Mouse (Mus musculus): ENCODE measurements around the gene Arl5c. TPM values are rescaled to one million over a fixed set of nuclear protein-coding genes. Genes with fewer than 3 reads are reported as not detected.

The Arl5c gene
- polyA plus RNA-seq, 1 experiment from 2014 or later: 31.2 TPM

DNA sequence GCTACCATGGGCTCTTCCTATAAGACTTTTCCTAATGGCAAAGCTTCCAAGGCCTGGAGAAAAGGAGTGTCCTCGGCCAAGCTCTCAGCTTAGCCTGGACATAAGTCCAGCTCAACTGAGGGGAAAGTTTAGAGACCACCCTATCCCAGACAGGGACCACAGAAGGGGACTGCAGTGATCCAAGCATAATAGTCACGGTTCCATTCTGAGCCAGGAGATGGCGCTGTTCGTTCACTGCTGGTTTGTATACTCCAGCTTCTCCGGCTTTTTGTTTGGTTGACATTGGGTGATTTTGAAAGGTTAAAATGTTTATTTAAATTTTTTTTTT lies 35.4 kb upstream of the Arl5c start:
- peaks cover 23% of the 10 kb centered on the region for H3K36me3 ChIP-seq (ENCODE audit: control insufficient read depth, insufficient read depth, low read length)
- H3K9ac ChIP-seq (ENCODE audit: low read depth, low read length): no peak overlapping the region
- no peak overlapping the region for H3K27ac ChIP-seq (ENCODE audit: low read depth, low read length)
- H3K27me3 ChIP-seq (replicated peaks; ENCODE audit: control insufficient read depth, insufficient read depth, low read length): peaks cover 17% of the 10 kb centered on the region
- peaks cover 8% of the 10 kb centered on the region for H3K4me1 ChIP-seq (replicated peaks; ENCODE audit: control insufficient read depth, insufficient read depth, low read length)
- no peaks in the 10 kb centered on the region for H3K9me3 ChIP-seq (ENCODE audit: control insufficient read depth, low read length)
- DNase-seq (ENCODE audit: low spot score): peak; percentile 72
- H3K4me3 ChIP-seq (ENCODE audit: low read depth, low read length): no peak overlapping the region
- 16% methylated on average over 5 of the region's 5 CpGs for WGBS
- H3K4me2 ChIP-seq: no peak overlapping the region
- ATAC-seq (replicated peaks; ENCODE audit: low FRiP score): no peak; the same call in 1 of the 2 replicates

GRCm38 (mm10) chr11:98030701-98031442 lies 34.9 kb upstream of the Arl5c start:
- Histone ChIP-seq H3K27me3 (replicated peaks; ENCODE audit: control insufficient read depth, insufficient read depth, low read length) (peaks cover 11% of the 10 kb centered on the region), H3K4me2 (no peak overlapping the region), H3K9ac (ENCODE audit: low read depth, low read length) (no peak overlapping the region), H3K4me3 (ENCODE audit: low read depth, low read length) (no peak overlapping the region), H3K4me1 (replicated peaks; ENCODE audit: control insufficient read depth, insufficient read depth, low read length) (peaks cover 6% of the 10 kb centered on the region), H3K36me3 (ENCODE audit: control insufficient read depth, insufficient read depth, low read length) (peaks cover 23% of the 10 kb centered on the region), H3K9me3 (ENCODE audit: control insufficient read depth, low read length) (no peaks in the 10 kb centered on the region), H3K27ac (ENCODE audit: low read depth, low read length) (no peak overlapping the region)
- peak; percentile 18; the same call in 1 of the 2 replicates for ATAC-seq (replicated peaks; ENCODE audit: low FRiP score)
- no peak for DNase-seq (ENCODE audit: low spot score)
- 56% methylated on average over 5 of the region's 5 CpGs for WGBS

GRCm38 (mm10) chr11:98027785-98028184 lies 31.8 kb upstream of the Arl5c start:
- peak overlapping the region; percentile 93 for H3K27ac ChIP-seq (ENCODE audit: low read depth, low read length)

GRCm38 (mm10) chr11:98027297-98027688 lies 31.3 kb upstream of the Arl5c start:
- H3K4me3 ChIP-seq (ENCODE audit: low read depth, low read length): peak overlapping the region; percentile 99
- no peaks in the 10 kb centered on the region for H3K27me3 ChIP-seq (replicated peaks; ENCODE audit: control insufficient read depth, insufficient read depth, low read length)
- H3K9ac ChIP-seq (ENCODE audit: low read depth, low read length): peak overlapping the region; percentile 100
- no peaks in the 10 kb centered on the region for H3K9me3 ChIP-seq (ENCODE audit: control insufficient read depth, low read length)
- DNase-seq (ENCODE audit: low spot score) (no peak), ATAC-seq (replicated peaks; ENCODE audit: low FRiP score) (peak; percentile 9; the same call in 1 of the 2 replicates)
- WGBS: under 1% methylated on average over 18 of the region's 18 CpGs
- peaks cover 16% of the 10 kb centered on the region for H3K4me1 ChIP-seq (replicated peaks; ENCODE audit: control insufficient read depth, insufficient read depth, low read length)
- peak overlapping the region; percentile 84 for H3K4me2 ChIP-seq
- peak overlapping the region; percentile 93 for H3K27ac ChIP-seq (ENCODE audit: low read depth, low read length)
- H3K36me3 ChIP-seq (ENCODE audit: control insufficient read depth, insufficient read depth, low read length): peaks cover 23% of the 10 kb centered on the region

More at GRCm38 (mm10) chr11:98027785-98028184, 31.8 kb upstream of the Arl5c start:
- Histone ChIP-seq H3K9me3 (ENCODE audit: control insufficient read depth, low read length) (no peaks in the 10 kb centered on the region), H3K27me3 (replicated peaks; ENCODE audit: control insufficient read depth, insufficient read depth, low read length) (no peaks in the 10 kb centered on the region), H3K4me3 (ENCODE audit: low read depth, low read length) (peak overlapping the region; percentile 99), H3K36me3 (ENCODE audit: control insufficient read depth, insufficient read depth, low read length) (peaks cover 23% of the 10 kb centered on the region), H3K4me2 (peak overlapping the region; percentile 84), H3K9ac (ENCODE audit: low read depth, low read length) (peak overlapping the region; percentile 100), H3K4me1 (replicated peaks; ENCODE audit: control insufficient read depth, insufficient read depth, low read length) (peaks cover 16% of the 10 kb centered on the region)
- 13% methylated on average over 7 of the region's 7 CpGs for WGBS
- ATAC-seq (replicated peaks; ENCODE audit: low FRiP score) (no peak), DNase-seq (ENCODE audit: low spot score) (no peak)

DNA sequence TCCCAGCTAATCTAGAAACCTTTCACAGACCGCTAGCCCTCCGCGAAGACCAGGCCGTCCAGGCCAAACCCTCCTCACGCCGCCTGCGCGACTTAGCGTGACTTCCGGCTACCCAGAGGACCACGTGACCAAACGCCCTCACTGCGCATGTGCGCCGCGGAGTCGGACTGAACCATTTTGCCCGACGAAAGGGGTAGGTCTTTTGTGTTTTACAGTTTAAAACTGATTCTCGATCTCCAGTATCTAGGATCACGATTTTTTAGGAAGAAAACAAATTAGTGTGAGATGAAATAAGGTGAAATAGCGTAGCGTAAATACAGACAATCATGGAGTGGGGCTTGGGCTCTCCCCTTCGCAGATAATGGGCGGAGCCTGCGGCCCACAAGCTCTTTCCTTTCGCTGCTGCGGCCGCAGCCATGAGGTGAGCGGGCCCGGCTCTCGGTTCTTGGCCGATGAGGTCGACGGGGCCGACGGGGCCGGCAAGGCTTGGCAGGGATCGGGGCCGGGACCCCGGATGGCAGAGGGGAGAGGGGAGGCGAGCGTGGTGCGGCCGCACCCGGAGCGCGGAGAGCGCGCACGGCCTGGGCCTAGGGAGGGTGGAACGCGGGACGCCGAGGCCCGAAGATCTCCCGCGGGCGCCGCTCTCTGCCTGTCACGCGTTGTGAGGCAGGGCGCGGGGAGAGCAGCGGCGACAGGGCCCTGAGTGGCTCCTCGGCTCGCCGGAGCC lies 30.8 kb upstream of the Arl5c start, which contains the start of gene Rpl19:
Rpl19 (plus strand) TSS at position 141 of the 727 bp plus-strand sequence.
- H3K27me3 ChIP-seq (replicated peaks; ENCODE audit: control insufficient read depth, insufficient read depth, low read length): no peaks in the 10 kb centered on the region
- DNase-seq (ENCODE audit: low spot score) (peak; percentile 89), ATAC-seq (replicated peaks; ENCODE audit: low FRiP score) (peak; percentile 75)
- peak within 1 kb of the TSS; percentile 99 for H3K4me3 ChIP-seq (ENCODE audit: low read depth, low read length)
- peaks cover 21% of the 10 kb centered on the region for H3K4me1 ChIP-seq (replicated peaks; ENCODE audit: control insufficient read depth, insufficient read depth, low read length)
- peak within 1 kb of the TSS; percentile 100 for H3K9ac ChIP-seq (ENCODE audit: low read depth, low read length)
- no peaks in the 10 kb centered on the region for H3K9me3 ChIP-seq (ENCODE audit: control insufficient read depth, low read length)
- peak within 1 kb of the TSS; percentile 84 for H3K4me2 ChIP-seq
- WGBS: under 1% methylated on average over 62 of the region's 69 CpGs
- peak within 1 kb of the TSS; percentile 93 for H3K27ac ChIP-seq (ENCODE audit: low read depth, low read length)
- H3K36me3 ChIP-seq (ENCODE audit: control insufficient read depth, insufficient read depth, low read length): peaks cover 23% of the 10 kb centered on the region

DNA sequence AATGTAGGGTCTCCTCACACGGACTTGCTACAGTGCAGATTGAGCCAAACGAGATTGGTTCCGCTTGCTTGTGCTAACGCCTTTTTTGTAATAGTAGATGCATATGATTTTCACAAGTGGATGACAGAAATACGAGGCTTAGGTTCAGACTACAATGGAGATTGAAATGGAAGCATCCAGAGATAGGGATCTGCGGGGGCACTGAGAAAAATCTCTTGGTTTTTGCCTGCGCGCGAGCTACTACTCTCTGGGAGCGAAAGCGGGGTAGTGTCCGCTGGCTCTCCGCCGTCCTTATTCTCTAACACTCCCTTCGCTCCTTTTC lies 30.2 kb upstream of the Arl5c start:
- Histone ChIP-seq H3K9ac (ENCODE audit: low read depth, low read length) (peak overlapping the region; percentile 100), H3K4me2 (peak overlapping the region; percentile 84), H3K27me3 (replicated peaks; ENCODE audit: control insufficient read depth, insufficient read depth, low read length) (peaks cover 5% of the 10 kb centered on the region), H3K27ac (ENCODE audit: low read depth, low read length) (peak overlapping the region; percentile 93; the same call in 1 of the 2 replicates), H3K36me3 (ENCODE audit: control insufficient read depth, insufficient read depth, low read length) (peaks cover 23% of the 10 kb centered on the region), H3K4me3 (ENCODE audit: low read depth, low read length) (peak overlapping the region; percentile 99), H3K4me1 (replicated peaks; ENCODE audit: control insufficient read depth, insufficient read depth, low read length) (peaks cover 26% of the 10 kb centered on the region), H3K9me3 (ENCODE audit: control insufficient read depth, low read length) (no peaks in the 10 kb centered on the region)
- DNase-seq (ENCODE audit: low spot score) (no peak), ATAC-seq (replicated peaks; ENCODE audit: low FRiP score) (no peak; the same call in 1 of the 2 replicates)
- WGBS: 6% methylated on average over 15 of the region's 15 CpGs

GRCm38 (mm10) chr11:98024516-98024915 lies 28.5 kb upstream of the Arl5c start:
- Histone ChIP-seq H3K9ac (ENCODE audit: low read depth, low read length) (no peak overlapping the region), H3K4me2 (no peak overlapping the region), H3K27me3 (replicated peaks; ENCODE audit: control insufficient read depth, insufficient read depth, low read length) (peaks cover 16% of the 10 kb centered on the region), H3K36me3 (ENCODE audit: control insufficient read depth, insufficient read depth, low read length) (peaks cover 14% of the 10 kb centered on the region), H3K4me1 (replicated peaks; ENCODE audit: control insufficient read depth, insufficient read depth, low read length) (peaks cover 30% of the 10 kb centered on the region), H3K9me3 (ENCODE audit: control insufficient read depth, low read length) (no peaks in the 10 kb centered on the region), H3K27ac (ENCODE audit: low read depth, low read length) (no peak overlapping the region), H3K4me3 (ENCODE audit: low read depth, low read length) (no peak overlapping the region)
- no peak for DNase-seq (ENCODE audit: low spot score)
- no peak for ATAC-seq (replicated peaks; ENCODE audit: low FRiP score)
- WGBS: 77% methylated on average over 3 of the region's 3 CpGs

DNA sequence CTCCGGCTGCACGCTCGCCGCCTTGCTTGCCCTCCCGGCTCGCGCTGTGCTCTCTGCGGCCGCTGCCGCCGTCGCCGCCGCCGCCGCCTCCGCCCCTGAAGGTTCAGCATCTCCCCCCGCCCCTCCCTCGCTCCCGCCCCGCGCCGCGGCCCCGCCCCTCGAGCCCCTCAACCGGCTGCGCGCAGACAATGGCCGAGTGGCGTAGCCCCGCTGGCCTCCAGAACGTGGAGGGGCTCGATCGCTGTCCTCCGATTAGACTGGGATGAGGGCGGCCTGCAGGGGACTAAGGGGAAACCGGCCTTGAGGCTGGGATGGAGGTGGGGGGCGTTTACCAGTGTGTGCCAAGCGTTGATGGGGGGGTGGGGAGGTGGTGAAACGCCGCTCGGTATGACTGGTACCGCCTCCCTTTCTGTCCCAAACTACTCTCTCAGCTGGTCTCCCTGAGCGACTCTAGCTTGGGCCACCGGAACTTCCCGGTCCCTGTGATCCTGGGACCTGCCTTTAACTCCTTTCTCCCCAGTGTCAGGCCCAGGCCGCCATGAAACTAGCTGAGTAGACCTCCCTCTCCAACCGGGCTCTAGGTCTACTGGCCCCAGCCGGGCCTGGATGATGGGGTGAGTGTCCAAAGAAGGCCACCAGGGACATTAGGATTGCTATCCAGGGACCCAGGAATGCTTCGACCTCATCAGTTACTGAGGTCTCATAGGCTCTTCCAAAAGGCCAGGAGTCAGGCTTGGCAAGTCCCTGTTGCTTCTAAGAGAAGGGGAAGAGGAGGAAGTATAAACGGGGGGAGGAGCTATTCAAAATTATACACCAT lies 26.8 kb upstream of the Arl5c start, which contains the start of gene Cacnb1:
Cacnb1 (minus strand) TSS at position 480 of the 817 bp plus-strand sequence.
- DNase-seq (ENCODE audit: low spot score): peak; percentile 82
- ATAC-seq (replicated peaks; ENCODE audit: low FRiP score): peak; percentile 44
- Histone ChIP-seq H3K27me3 (replicated peaks; ENCODE audit: control insufficient read depth, insufficient read depth, low read length) (peaks cover 19% of the 10 kb centered on the region), H3K36me3 (ENCODE audit: control insufficient read depth, insufficient read depth, low read length) (0 out of 2 replicates have a peak, but pooled peaks cover 2% of the 10 kb centered on the region), H3K4me3 (ENCODE audit: low read depth, low read length) (peak within 1 kb of the TSS; percentile 65), H3K4me2 (peak within 1 kb of the TSS; percentile 98), H3K9ac (ENCODE audit: low read depth, low read length) (peak within 1 kb of the TSS; percentile 72), H3K4me1 (replicated peaks; ENCODE audit: control insufficient read depth, insufficient read depth, low read length) (peaks cover 31% of the 10 kb centered on the region), H3K27ac (ENCODE audit: low read depth, low read length) (peak within 1 kb of the TSS; percentile 53), H3K9me3 (ENCODE audit: control insufficient read depth, low read length) (no peaks in the 10 kb centered on the region)
- WGBS: 2% methylated on average over 45 of the region's 52 CpGs
